ENCODE assay signal across 12 mouse cellular contexts in the genomic region with DNA sequence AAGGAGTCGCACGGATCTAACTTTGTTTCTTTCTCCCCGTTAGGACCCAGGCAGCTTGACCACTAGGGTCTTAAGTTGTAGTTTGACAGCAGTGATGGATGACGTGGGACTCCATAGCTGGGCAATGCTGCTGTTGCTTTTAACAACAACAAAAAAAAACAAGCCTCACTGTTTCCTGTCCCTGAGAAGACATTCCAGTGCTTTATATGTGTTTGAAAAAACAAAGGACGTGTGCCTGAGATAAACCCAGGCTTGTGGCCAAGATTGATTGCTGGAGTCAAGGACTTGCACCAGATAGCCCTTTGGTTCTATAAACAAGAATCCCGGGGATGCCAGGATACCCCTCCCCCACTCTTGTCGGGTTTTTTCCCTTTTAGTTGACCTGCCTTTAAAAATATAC. TPM values are rescaled to one million over a fixed set of nuclear protein-coding genes. Genes with fewer than 3 reads are reported as not detected.
A peak's percentile ranks its signal among the peaks of the same experiment; 100 is the strongest.
DNase-seq lines count a peak whose midpoint lies in the region; ATAC-seq lines count a peak whose summit lies in the region.
"Had no signal": no experiment of that assay in that cellular context is flagged by ENCODE, and none has a peak within 500 bp of the region (broad histone marks: within the 10 kb centered on the region; RNA-seq: fewer than 3 reads in every experiment).

No protein-coding gene starts in this region.

- H3K4me1 ChIP-seq in heart, embryonic 16.5 days (ENCODE audit: control insufficient read depth, insufficient read depth, low read length) = peaks cover 46% of the 10 kb centered on the region
- peaks cover 9% of the 10 kb centered on the region; the same call in 1 of the 2 replicates for H3K4me1 ChIP-seq in kidney, embryonic 16.5 days (ENCODE audit: insufficient read depth, low read length)
- no peaks in the 10 kb centered on the region for H3K4me1 ChIP-seq in midbrain, embryonic 14.5 days (ENCODE audit: control insufficient read depth, insufficient read depth, low read length)
- H3K4me1 ChIP-seq: midbrain, embryonic 15.5 days had no signal

- H3K9me3 ChIP-seq in heart, embryonic 16.5 days (replicated peaks; ENCODE audit: control insufficient read depth, low read length) = no peaks in the 10 kb centered on the region
- H3K9me3 ChIP-seq in kidney, embryonic 16.5 days (ENCODE audit: low read length) = no peaks in the 10 kb centered on the region
- no peaks in the 10 kb centered on the region for H3K9me3 ChIP-seq in midbrain, embryonic 14.5 days (ENCODE audit: control insufficient read depth, low read length)
- H3K9me3 ChIP-seq: embryonic facial prominence, embryonic 12.5 days; midbrain, embryonic 15.5 days had no signal

- H3K36me3 ChIP-seq in heart, embryonic 16.5 days (ENCODE audit: control insufficient read depth, insufficient read depth) = no peaks in the 10 kb centered on the region
- no peaks in the 10 kb centered on the region; the same call in 1 of the 2 replicates for H3K36me3 ChIP-seq in kidney, embryonic 16.5 days (ENCODE audit: insufficient read depth, low read length)
- no peaks in the 10 kb centered on the region for H3K36me3 ChIP-seq in midbrain, embryonic 14.5 days (ENCODE audit: control insufficient read depth, insufficient read depth, low read length)
- H3K36me3 ChIP-seq: embryonic facial prominence, embryonic 12.5 days; midbrain, embryonic 15.5 days had no signal

- no peaks in the 10 kb centered on the region for H3K27me3 ChIP-seq in heart, embryonic 16.5 days (ENCODE audit: control insufficient read depth, insufficient read depth, low read length)
- peaks cover 10% of the 10 kb centered on the region; the same call in 1 of the 2 replicates for H3K27me3 ChIP-seq in kidney, embryonic 16.5 days (ENCODE audit: insufficient read depth, low read length)
- H3K27me3 ChIP-seq in midbrain, embryonic 14.5 days (ENCODE audit: control insufficient read depth, insufficient read depth, low read length) = no peaks in the 10 kb centered on the region
- H3K27me3 ChIP-seq: embryonic facial prominence, embryonic 12.5 days; midbrain, embryonic 15.5 days had no signal

- peak; percentile 52; the same call in 1 of the 2 replicates for ATAC-seq in heart, embryonic 16.5 days (replicated peaks; ENCODE audit: extremely low read depth, insufficient read depth, low FRiP score)
- peak; percentile 39; the same call in 1 of the 2 replicates for ATAC-seq in kidney, embryonic 16.5 days (ENCODE audit: low FRiP score, low TSS enrichment)
- ATAC-seq in midbrain, embryonic 14.5 days (ENCODE audit: low FRiP score, low TSS enrichment) = no peak
- ATAC-seq: inflammation-experienced regulatory T-cells, adult 6 months; midbrain, embryonic 15.5 days had no signal

- no peak overlapping the region for H3K4me3 ChIP-seq in heart, embryonic 16.5 days (ENCODE audit: low read length)
- H3K4me3 ChIP-seq in kidney, embryonic 16.5 days (ENCODE audit: low read length) = no peak overlapping the region
- no peak overlapping the region for H3K4me3 ChIP-seq in midbrain, embryonic 14.5 days (replicated peaks; ENCODE audit: low read depth, low read length)
- H3K4me3 ChIP-seq: embryonic facial prominence, embryonic 12.5 days; midbrain, embryonic 15.5 days had no signal

- H3K9ac ChIP-seq in heart, embryonic 16.5 days (ENCODE audit: low read length) = no peak overlapping the region
- no peak overlapping the region for H3K9ac ChIP-seq in kidney, embryonic 16.5 days (replicated peaks; ENCODE audit: low read length)
- H3K9ac ChIP-seq in midbrain, embryonic 14.5 days (replicated peaks; ENCODE audit: low read length) = no peak overlapping the region
- H3K9ac ChIP-seq: embryonic facial prominence, embryonic 12.5 days; midbrain, embryonic 15.5 days had no signal

- H3K27ac ChIP-seq in heart, embryonic 16.5 days (ENCODE audit: low read length) = peak overlapping the region; percentile 9; the same call in 1 of the 2 replicates
- H3K27ac ChIP-seq in kidney, embryonic 16.5 days (ENCODE audit: low read length) = no peak overlapping the region
- H3K27ac ChIP-seq in midbrain, embryonic 14.5 days (replicated peaks; ENCODE audit: low read depth, low read length) = no peak overlapping the region
- H3K27ac ChIP-seq: embryonic facial prominence, embryonic 12.5 days; midbrain, embryonic 15.5 days had no signal

- no peak for DNase-seq in heart, adult 8-10 months (ENCODE audit: low spot score)
- DNase-seq in adrenal gland, postnatal 25 days = peak; percentile 22
- peak; percentile 79 for DNase-seq in lung, postnatal 10 days
- DNase-seq in right cerebral cortex, postnatal 25 days = no peak
- no peak for DNase-seq in midbrain, embryonic 14.5 days
- no peak for DNase-seq in layer of hippocampus, postnatal 10 days (ENCODE audit: low spot score in 2 of 2)

- WGBS in heart, embryonic 16.5 days = 7% methylated on average over 7 of the region's 7 CpGs
- WGBS in kidney, embryonic 16.5 days = 10% methylated on average over 7 of the region's 7 CpGs
- 71% methylated on average over 7 of the region's 7 CpGs for WGBS in midbrain, embryonic 14.5 days

- H3K4me2 ChIP-seq in heart, embryonic 16.5 days (ENCODE audit: low read depth, low read length) = peak overlapping the region; percentile 28; the same call in 1 of the 2 replicates
- H3K4me2 ChIP-seq in kidney, embryonic 16.5 days (replicated peaks; ENCODE audit: low read depth, low read length) = no peak overlapping the region
- H3K4me2 ChIP-seq in midbrain, embryonic 14.5 days (ENCODE audit: low read length) = no peak overlapping the region
- H3K4me2 ChIP-seq: embryonic facial prominence, embryonic 12.5 days; midbrain, embryonic 15.5 days had no signal

RNA-seq across cellular contexts. Expression of gene Oit3, which starts 1.6 kb away (rescaled TPM):
- polyA plus RNA-seq in heart, embryonic 16.5 days (2015; fragmentation: Nextera tagmentation; extraction: Ambion mirVana) = 4.1 and 4.7 TPM in 2 replicates
- total RNA-seq in heart, adult 8-10 months (2022) = under 1 TPM in 1 of 4 experiments, not detected in 3; 0.31 TPM
- 4.8 and 6.2 TPM in 2 replicates for total RNA-seq in adrenal gland, postnatal 25 days (2021)
- 2.0 and 2.3 TPM in 2 replicates for polyA plus RNA-seq in kidney, embryonic 16.5 days (2015; fragmentation: Nextera tagmentation; extraction: Ambion mirVana)
- 0.39 TPM in 1 of 2 replicates, not detected in the other for polyA plus RNA-seq in midbrain, embryonic 14.5 days (2014; fragmentation: Nextera tagmentation; extraction: Ambion mirVana)
- under 1 TPM; 0.11 to 0.37 TPM for total RNA-seq in layer of hippocampus, postnatal 10 days (2021)
- polyA plus RNA-seq: inflammation-experienced regulatory T-cells, adult 6 months had no signal

RNA-seq across cellular contexts. Expression of gene Pla2g12b, which starts 39.8 kb away (rescaled TPM):
- polyA plus RNA-seq in heart, embryonic 16.5 days (2015; fragmentation: Nextera tagmentation; extraction: Ambion mirVana) = 0.30 TPM in 1 of 2 replicates, not detected in the other
- total RNA-seq in heart, adult 8-10 months (2022) = not detected
- total RNA-seq in adrenal gland, postnatal 25 days (2021) = 1.4 TPM in 1 of 2 replicates, not detected in the other
- polyA plus RNA-seq in kidney, embryonic 16.5 days (2015; fragmentation: Nextera tagmentation; extraction: Ambion mirVana) = 0.27 and 0.44 TPM in 2 replicates
- polyA plus RNA-seq in midbrain, embryonic 14.5 days (2014; fragmentation: Nextera tagmentation; extraction: Ambion mirVana) = not detected in 2 replicates
- total RNA-seq in layer of hippocampus, postnatal 10 days (2021) = not detected
- total RNA-seq: left cerebral cortex, postnatal 25 days had no signal
- polyA plus RNA-seq: embryonic facial prominence, embryonic 12.5 days; inflammation-experienced regulatory T-cells, adult 6 months; midbrain, embryonic 15.5 days had no signal

RNA-seq across cellular contexts. Expression of gene Gm10273, which starts 47.8 kb away (rescaled TPM):
- 5.9 and 65.1 TPM in 2 replicates for polyA plus RNA-seq in heart, embryonic 16.5 days (2015; fragmentation: Nextera tagmentation; extraction: Ambion mirVana)
- 100 to 1,000 TPM; 109 to 153 (median 139) TPM for total RNA-seq in heart, adult 8-10 months (2022)
- total RNA-seq in adrenal gland, postnatal 25 days (2021) = 23.4 and 50.5 TPM in 2 replicates
- 8.4 and 21.9 TPM in 2 replicates for polyA plus RNA-seq in kidney, embryonic 16.5 days (2015; fragmentation: Nextera tagmentation; extraction: Ambion mirVana)
- polyA plus RNA-seq in midbrain, embryonic 14.5 days (2014; fragmentation: Nextera tagmentation; extraction: Ambion mirVana) = 2.8 and 5.0 TPM in 2 replicates
- 10 to 100 TPM; 22.8 to 27.2 TPM for total RNA-seq in layer of hippocampus, postnatal 10 days (2021)

Comparison
In these comparisons a context has a peak if more than half of its experiments do, and no peak if none do; other contexts are left out.
1. DNase-seq: peak in adrenal gland, postnatal 25 days (single experiment) and lung, postnatal 10 days (single experiment); none in heart, adult 8-10 months (single experiment), right cerebral cortex, postnatal 25 days (single experiment), midbrain, embryonic 14.5 days (single experiment) and layer of hippocampus, postnatal 10 days (0 of 2).